ENCODE assay signal across 30 mouse cellular contexts in the genomic region with DNA sequence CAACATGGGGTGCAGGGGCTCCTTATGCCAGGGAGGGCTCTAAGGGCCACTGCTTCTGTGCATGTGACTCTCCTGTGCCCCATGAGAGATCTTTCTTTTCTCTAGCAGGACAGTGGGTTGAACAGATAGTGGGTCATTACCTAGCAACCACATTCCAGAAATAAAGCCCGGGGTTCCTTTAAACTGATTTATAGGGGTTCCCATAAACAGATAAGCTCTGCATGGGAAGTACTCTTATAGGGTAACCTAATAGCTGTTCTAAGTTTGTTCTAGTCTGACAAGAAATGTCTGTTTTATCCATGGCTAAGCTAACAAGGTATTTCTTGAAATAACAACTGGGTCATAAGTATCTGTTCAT. TPM values are rescaled to one million over a fixed set of nuclear protein-coding genes. Genes with fewer than 3 reads are reported as not detected.
A peak's percentile ranks its signal among the peaks of the same experiment; 100 is the strongest.
DNase-seq lines count a peak whose midpoint lies in the region; ATAC-seq and TF ChIP-seq lines count a peak whose summit lies in the region.
"Had no signal": no experiment of that assay in that cellular context is flagged by ENCODE, and none has a peak within 500 bp of the region (broad histone marks: within the 10 kb centered on the region; RNA-seq: fewer than 3 reads in every experiment).

No protein-coding gene starts in this region.

- 70% methylated on average over 1 of the region's 1 CpGs for WGBS in liver, embryonic 11.5 days
- WGBS in bone marrow, adult 2 months, result 62% methylated on average over 1 of the region's 1 CpGs
- 28% methylated on average over 1 of the region's 1 CpGs for WGBS in liver, embryonic 12.5 days (ENCODE audit: insufficient replicate concordance)
- WGBS in liver, postnatal 0 days (ENCODE audit: insufficient replicate concordance), result 38% methylated on average over 1 of the region's 1 CpGs

- peak; percentile 41; the same call in 1 of the 2 replicates for ATAC-seq in liver, embryonic 11.5 days (replicated peaks; ENCODE audit: low FRiP score)
- ATAC-seq in liver, embryonic 12.5 days, result peak; percentile 68
- ATAC-seq in liver, postnatal 0 days, result no peak; the same call in 1 of the 2 replicates
- ATAC-seq: activated CD4-positive, CD25-positive, alpha-beta regulatory T cell, adult 4 months; forebrain, postnatal 0 days; midbrain, embryonic 15.5 days had no signal

- no peak for TF ChIP-seq CTCF in bone marrow, adult 2 months (IDR thresholded peaks at IDR 0.05; ENCODE audit: control insufficient read depth, insufficient read depth, low read length)
- no peak for TF ChIP-seq CTCF in liver, postnatal 0 days (IDR thresholded peaks at IDR 0.05; ENCODE audit: low read depth)
- TF ChIP-seq CTCF in layer of hippocampus, adult 2 months (conservative IDR thresholded peaks at IDR 0.05), result no peak

- no peak overlapping the region for H3K9ac ChIP-seq in liver, embryonic 11.5 days (ENCODE audit: low read depth, low read length)
- peak overlapping the region; percentile 64 for H3K9ac ChIP-seq in liver, embryonic 12.5 days
- no peak overlapping the region for H3K9ac ChIP-seq in liver, postnatal 0 days (replicated peaks)
- H3K9ac ChIP-seq: embryonic facial prominence, embryonic 12.5 days; forebrain, embryonic 12.5 days; forebrain, postnatal 0 days; hindbrain, embryonic 14.5 days; limb, embryonic 12.5 days; midbrain, embryonic 15.5 days; neural tube, embryonic 15.5 days had no signal

- DNase-seq in liver, embryonic 11.5 days (ENCODE audit: low spot score), result no peak
- DNase-seq in liver, result no peak
- no peak for DNase-seq in liver, postnatal 0 days
- no peak for DNase-seq in cerebellum, postnatal 14 days
- DNase-seq in layer of hippocampus, adult 2 months (ENCODE audit: low spot score in 2 of 2), result no peak
- DNase-seq: adrenal gland, postnatal 10 days; cerebellum, adult 11 months; cerebellum, adult 9-10 months; embryo, embryonic 11 days; forebrain, postnatal 0 days; heart, postnatal 36 days; kidney, adult 11 months; kidney, postnatal 14 days; lung, adult 18-20 months; lung, postnatal 10 days; retina, postnatal 1 day; right cerebral cortex, postnatal 14 days; thymus, adult 2 months; thymus, postnatal 36 days had no signal

- H3K27me3 ChIP-seq in liver, embryonic 11.5 days (replicated peaks; ENCODE audit: control insufficient read depth, insufficient read depth, low read length), result no peaks in the 10 kb centered on the region
- H3K27me3 ChIP-seq in liver, embryonic 12.5 days (replicated peaks), result no peaks in the 10 kb centered on the region
- no peaks in the 10 kb centered on the region for H3K27me3 ChIP-seq in liver, postnatal 0 days (ENCODE audit: insufficient read depth, low read length)
- H3K27me3 ChIP-seq: embryonic facial prominence, embryonic 12.5 days; forebrain, embryonic 12.5 days; limb, embryonic 12.5 days; midbrain, embryonic 15.5 days; neural tube, embryonic 15.5 days had no signal

- H3K4me3 ChIP-seq in liver, embryonic 11.5 days (ENCODE audit: low read depth, low read length), result no peak overlapping the region
- H3K4me3 ChIP-seq in bone marrow, adult 2 months (replicated peaks; ENCODE audit: control insufficient read depth, low read depth, low read length), result no peak overlapping the region
- no peak overlapping the region for H3K4me3 ChIP-seq in liver, embryonic 12.5 days
- H3K4me3 ChIP-seq in liver, postnatal 0 days (ENCODE audit: low read depth, low read length), result no peak overlapping the region
- no peak overlapping the region for H3K4me3 ChIP-seq in layer of hippocampus, adult 2 months
- H3K4me3 ChIP-seq: embryonic facial prominence, embryonic 12.5 days; forebrain, embryonic 12.5 days; limb, embryonic 12.5 days; midbrain, embryonic 10.5 days; midbrain, embryonic 15.5 days; neural tube, embryonic 15.5 days had no signal

- no peak for TF ChIP-seq POLR2A in bone marrow, adult 2 months (IDR thresholded peaks at IDR 0.05; ENCODE audit: borderline replicate concordance, control insufficient read depth, low read depth, low read length)

- peak overlapping the region; percentile 28 for H3K4me2 ChIP-seq in liver, embryonic 11.5 days
- H3K4me2 ChIP-seq in liver, embryonic 12.5 days, result peak overlapping the region; percentile 52
- peak overlapping the region; percentile 31 for H3K4me2 ChIP-seq in liver, postnatal 0 days (ENCODE audit: low read depth, low read length)
- H3K4me2 ChIP-seq: embryonic facial prominence, embryonic 12.5 days; forebrain, embryonic 12.5 days; hindbrain, embryonic 14.5 days; limb, embryonic 12.5 days; midbrain, embryonic 15.5 days; neural tube, embryonic 15.5 days had no signal

- H3K9me3 ChIP-seq in liver, embryonic 11.5 days (ENCODE audit: control insufficient read depth, low read length), result no peaks in the 10 kb centered on the region
- no peaks in the 10 kb centered on the region for H3K9me3 ChIP-seq in liver, embryonic 12.5 days (replicated peaks)
- no peaks in the 10 kb centered on the region for H3K9me3 ChIP-seq in liver, postnatal 0 days (ENCODE audit: low read length)
- H3K9me3 ChIP-seq: embryonic facial prominence, embryonic 12.5 days; midbrain, embryonic 10.5 days; midbrain, embryonic 15.5 days; neural tube, embryonic 15.5 days had no signal

- H3K4me1 ChIP-seq in liver, embryonic 11.5 days (replicated peaks; ENCODE audit: control insufficient read depth, insufficient read depth, low read length), result peaks cover 11% of the 10 kb centered on the region
- peaks cover 4% of the 10 kb centered on the region for H3K4me1 ChIP-seq in bone marrow, adult 2 months (ENCODE audit: control insufficient read depth, insufficient read depth, low read length)
- H3K4me1 ChIP-seq in liver, embryonic 12.5 days, result peaks cover 53% of the 10 kb centered on the region
- peaks cover 16% of the 10 kb centered on the region for H3K4me1 ChIP-seq in liver, postnatal 0 days (ENCODE audit: insufficient read depth)
- H3K4me1 ChIP-seq: embryonic facial prominence, embryonic 12.5 days; limb, embryonic 12.5 days; neural tube, embryonic 15.5 days had no signal

- H3K27ac ChIP-seq in liver, embryonic 11.5 days (ENCODE audit: low read depth, low read length), result peak overlapping the region; percentile 67
- H3K27ac ChIP-seq in bone marrow, adult 2 months (ENCODE audit: control insufficient read depth, insufficient read depth, low read depth, low read length, poor library complexity), result peak overlapping the region; percentile 94
- peak overlapping the region; percentile 96 for H3K27ac ChIP-seq in liver, embryonic 12.5 days
- H3K27ac ChIP-seq in liver, postnatal 0 days (ENCODE audit: low read depth), result peak overlapping the region; percentile 77
- H3K27ac ChIP-seq in layer of hippocampus, adult 2 months, result no peak overlapping the region
- H3K27ac ChIP-seq: embryonic facial prominence, embryonic 12.5 days; forebrain, embryonic 12.5 days; hindbrain, embryonic 14.5 days; limb, embryonic 12.5 days; macrophage; midbrain, embryonic 10.5 days; midbrain, embryonic 15.5 days; neural tube, embryonic 15.5 days had no signal

- TF ChIP-seq EP300 in liver, postnatal 0 days (IDR thresholded peaks at IDR 0.05; ENCODE audit: low read depth), result no peak

- H3K36me3 ChIP-seq in liver, embryonic 11.5 days (ENCODE audit: control insufficient read depth, insufficient read depth, low read length), result peaks cover 6% of the 10 kb centered on the region; the same call in 1 of the 2 replicates
- peaks cover 59% of the 10 kb centered on the region for H3K36me3 ChIP-seq in liver, embryonic 12.5 days
- H3K36me3 ChIP-seq in liver, postnatal 0 days (replicated peaks; ENCODE audit: insufficient read depth, low read length), result peaks cover 41% of the 10 kb centered on the region
- H3K36me3 ChIP-seq: embryonic facial prominence, embryonic 12.5 days; forebrain, embryonic 12.5 days; limb, embryonic 12.5 days; midbrain, embryonic 10.5 days; midbrain, embryonic 15.5 days; neural tube, embryonic 15.5 days had no signal

RNA-seq across cellular contexts. Expression of a gene that starts 43.1 kb away (rescaled TPM):
- polyA plus RNA-seq in liver, embryonic 11.5 days (2014; fragmentation: Nextera tagmentation; extraction: Ambion mirVana), result 27.3 and 29.4 TPM in 2 replicates
- 17.4 and 36.9 TPM in 2 replicates for polyA plus RNA-seq in bone marrow, adult 2 months (2011; ENCODE audit: insufficient read depth, insufficient read length, low replicate concordance, missing spikeins)
- 19.5 and 21.9 TPM in 2 replicates for polyA plus RNA-seq in liver, embryonic 12.5 days (2016; fragmentation: Nextera tagmentation; extraction: Ambion mirVana)
- polyA plus RNA-seq in liver, postnatal 0 days (2015; fragmentation: Nextera tagmentation; extraction: Ambion mirVana), result 15.4 and 18.6 TPM in 2 replicates
- 10 to 100 TPM; 66.2 to 71.9 TPM for total RNA-seq in layer of hippocampus, adult 2 months (2021)
